Mouse (Mus musculus) liver, postnatal 0 days (tissue): ENCODE results near the gene Rnf168.

ENCODE experiments used
- CTCF ChIP-seq: sonication (generic); IDR thresholded peaks from 2 replicates; pipeline ENCODE4 v1.5.1; 2016; ENCODE audit warnings: antibody characterized with exemption, low read depth
- EP300 ChIP-seq: IDR thresholded peaks from 2 replicates; pipeline ENCODE4 v1.6.1; 2016; ENCODE audit warnings: antibody characterized with exemption, low read depth, mild to moderate bottlenecking

DNA sequence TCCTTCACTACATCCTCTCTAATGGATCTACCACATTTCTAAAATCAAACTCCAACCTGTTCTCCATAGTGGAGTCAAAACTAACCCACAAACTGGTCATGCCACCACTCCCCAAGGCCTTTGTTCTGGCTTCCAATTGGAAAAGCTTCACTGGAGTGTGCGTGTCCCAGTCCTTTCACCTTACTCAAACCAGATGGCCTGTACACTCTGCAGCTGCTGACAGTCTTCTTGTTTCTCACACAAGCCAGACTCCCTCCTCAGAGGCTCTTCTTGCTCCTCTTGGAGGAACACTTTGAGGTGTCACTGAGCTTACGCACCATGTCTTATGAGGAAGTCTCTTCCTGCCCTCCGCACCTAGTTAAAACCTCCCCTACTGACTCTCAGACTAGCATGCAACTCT is 33.4 kb upstream of the Rnf168 start:
- TF ChIP-seq CTCF (no peak), EP300 (no peak)
